Mouse (Mus musculus): ENCODE results near the gene Stx8. TPM values are rescaled to one million over a fixed set of nuclear protein-coding genes. Genes with fewer than 3 reads are reported as not detected.

The Stx8 gene
- polyA plus RNA-seq, 1 experiment: 4.9 TPM

- WGBS: 64% methylated on average over 11 of the region's 11 CpGs
- DNase-seq (ENCODE audit: low read depth, low spot score): no peak
Measured at GRCm38 (mm10) chr11:67967831-67968230, 1.8 kb downstream of the Stx8 start.

DNA sequence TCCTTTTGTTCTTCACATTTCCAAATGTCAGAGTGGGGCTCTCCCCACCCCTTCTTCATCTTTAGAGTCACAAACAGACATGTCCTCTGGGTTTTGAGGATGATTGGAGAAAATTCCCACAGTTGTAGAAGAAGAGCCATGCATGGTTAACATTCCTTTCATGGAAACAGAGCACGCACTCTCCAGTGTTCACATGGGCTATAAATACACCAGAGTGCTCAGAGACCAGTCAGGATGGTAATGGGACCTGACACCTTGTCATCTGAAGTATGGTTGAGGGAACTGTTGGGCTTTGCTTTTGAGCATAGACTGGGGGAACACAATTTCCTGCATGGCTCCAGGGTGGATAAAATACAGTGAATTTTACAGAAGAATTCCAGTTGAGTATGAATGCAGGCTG lies 6.6 kb downstream of the Stx8 start:
- no peak for DNase-seq (ENCODE audit: low read depth, low spot score)
- 83% methylated on average over 1 of the region's 1 CpGs for WGBS

DNA sequence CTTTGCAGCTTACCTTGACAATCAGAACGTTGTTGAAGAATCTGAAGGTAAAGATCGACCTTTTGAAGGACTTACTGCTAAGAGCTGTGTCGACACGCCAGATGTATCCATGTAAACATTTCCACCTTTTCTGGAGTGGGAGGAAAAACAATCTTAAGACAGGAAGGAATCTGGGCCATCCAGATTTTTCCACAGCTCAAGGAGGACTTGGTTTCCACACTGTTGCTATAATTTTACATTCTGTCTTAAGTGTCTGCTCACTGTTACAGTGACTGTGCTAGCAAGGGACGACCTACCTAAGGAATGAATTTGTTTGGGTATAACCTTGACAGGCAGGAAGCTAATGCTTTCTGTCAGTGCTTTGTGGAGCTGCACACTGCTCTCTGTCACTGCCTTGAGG lies 7.2 kb downstream of the Stx8 start:
- 68% methylated on average over 5 of the region's 5 CpGs for WGBS
- DNase-seq (ENCODE audit: low read depth, low spot score): no peak

DNA sequence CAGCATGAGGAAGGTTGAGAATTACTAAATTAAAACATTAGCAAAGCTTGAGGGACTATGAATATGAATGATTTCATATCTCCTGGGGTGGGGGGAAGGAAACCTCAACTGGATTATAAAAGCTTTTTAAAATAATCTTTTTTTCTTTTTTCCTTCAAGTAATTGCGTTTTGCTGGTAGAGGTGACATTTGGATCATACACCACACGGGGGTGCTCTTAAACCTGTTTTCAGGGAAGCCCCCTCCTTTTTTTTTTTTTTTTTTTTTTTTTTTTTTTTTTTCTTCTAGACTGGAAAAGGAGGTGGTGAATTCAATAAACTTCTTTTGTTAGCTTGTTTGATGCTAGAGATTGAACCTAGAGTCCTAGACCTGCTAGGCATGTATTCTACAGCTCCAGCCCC lies 9.3 kb downstream of the Stx8 start:
- 15% methylated on average over 2 of the region's 2 CpGs for WGBS
- no peak for DNase-seq (ENCODE audit: low read depth, low spot score)

DNA sequence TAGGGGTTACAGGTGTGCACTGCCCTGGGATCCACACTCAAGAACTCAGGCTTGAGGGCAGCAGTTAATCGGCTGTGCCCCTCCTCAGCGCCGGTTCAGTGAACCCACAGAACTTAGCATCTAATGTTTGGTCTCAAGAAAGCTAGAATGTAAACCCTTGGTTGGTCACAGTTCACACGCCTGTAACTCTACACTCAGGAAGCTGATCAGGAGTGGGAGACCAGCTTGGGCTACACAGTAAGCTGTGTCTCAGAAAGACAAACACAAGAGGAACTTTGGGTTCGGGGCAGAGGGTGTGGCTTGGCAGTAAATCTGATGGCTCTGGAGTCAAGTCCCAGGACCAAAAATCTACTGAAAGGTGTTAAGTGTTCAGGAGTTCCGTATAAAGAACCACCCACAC lies 17.6 kb downstream of the Stx8 start:
- 66% methylated on average over 6 of the region's 6 CpGs for WGBS
- no peak for DNase-seq (ENCODE audit: low read depth, low spot score)

DNA sequence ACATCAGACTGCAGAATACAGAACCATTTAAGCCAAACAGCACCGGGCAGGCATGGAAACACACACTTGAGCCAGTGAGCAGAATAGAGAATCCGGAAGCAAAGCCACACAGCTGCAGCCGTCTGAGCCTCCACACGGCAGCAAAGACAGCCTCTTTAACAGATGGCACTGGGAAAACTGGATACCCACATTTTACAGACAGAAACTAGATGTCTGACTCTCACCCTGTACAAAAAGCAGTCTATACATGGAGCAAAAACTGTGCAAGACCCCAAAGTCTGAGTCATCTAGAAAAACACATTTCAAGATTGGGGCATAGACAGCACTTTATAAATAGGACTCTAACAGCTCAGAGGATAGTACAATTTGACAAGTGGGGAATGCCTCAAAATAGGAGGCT lies 25.2 kb downstream of the Stx8 start:
- 87% methylated on average over 4 of the region's 4 CpGs for WGBS
- no peak for DNase-seq (ENCODE audit: low read depth, low spot score)

- WGBS: 73% methylated on average over 4 of the region's 4 CpGs
- no peak for DNase-seq (ENCODE audit: low read depth, low spot score)
Measured at GRCm38 (mm10) chr11:67995965-67996364, 30.0 kb downstream of the Stx8 start.

- WGBS: 66% methylated on average over 3 of the region's 3 CpGs
- no peak for DNase-seq (ENCODE audit: low read depth, low spot score)
Measured at GRCm38 (mm10) chr11:67998905-67999304, 32.9 kb downstream of the Stx8 start.

- WGBS: 72% methylated on average over 5 of the region's 5 CpGs
- DNase-seq (ENCODE audit: low read depth, low spot score): no peak
Measured at GRCm38 (mm10) chr11:67999629-68000028, 33.6 kb downstream of the Stx8 start.

DNA sequence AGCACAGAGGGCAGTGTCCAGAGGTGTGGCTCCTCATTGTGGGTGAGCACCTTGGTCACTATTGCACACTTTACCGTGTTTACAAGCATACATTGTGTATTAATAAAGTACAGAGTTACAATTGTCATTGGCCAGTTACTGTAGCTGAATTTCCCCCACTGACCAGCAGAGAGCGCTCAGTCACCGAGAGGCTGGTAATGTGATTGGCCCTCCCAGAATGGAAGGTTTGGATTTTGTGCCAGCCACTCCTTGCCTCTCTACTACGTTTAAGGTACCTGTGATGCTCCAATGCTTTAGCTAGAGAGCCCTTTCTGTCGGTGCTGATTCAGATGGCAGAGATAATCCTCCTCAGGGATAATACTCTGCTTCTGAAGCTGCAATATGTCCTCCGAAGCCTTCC lies 38.2 kb downstream of the Stx8 start:
- 17% methylated on average over 6 of the region's 6 CpGs for WGBS
- DNase-seq (ENCODE audit: low read depth, low spot score): peak; percentile 29

GRCm38 (mm10) chr11:68006216-68006789 lies 40.3 kb downstream of the Stx8 start:
- 64% methylated on average over 8 of the region's 8 CpGs for WGBS

GRCm38 (mm10) chr11:68007645-68008044 lies 41.7 kb downstream of the Stx8 start:
- 62% methylated on average over 6 of the region's 6 CpGs for WGBS
- no peak for DNase-seq (ENCODE audit: low read depth, low spot score)

More at GRCm38 (mm10) chr11:68006216-68006789, 40.3 kb downstream of the Stx8 start:
- no peak for DNase-seq (ENCODE audit: low read depth, low spot score)

DNA sequence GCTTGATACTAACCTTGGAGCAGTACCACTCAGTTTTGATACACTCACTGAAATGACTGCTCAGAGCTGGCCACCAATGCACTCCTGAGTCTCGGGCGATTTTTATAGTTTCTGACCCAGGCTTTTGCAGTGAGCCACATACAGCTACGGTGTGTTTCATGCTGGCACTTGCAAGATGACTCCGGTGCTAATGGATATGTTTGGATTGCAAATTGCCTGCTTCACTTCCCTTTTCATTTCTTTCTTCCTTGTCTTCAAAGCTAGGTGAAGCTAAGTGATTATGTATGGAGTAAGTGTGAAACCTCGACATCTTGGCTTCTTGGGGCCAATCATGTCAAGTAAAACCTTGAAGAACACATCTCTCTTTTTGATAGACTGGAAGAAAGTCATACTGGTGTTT lies 43.4 kb downstream of the Stx8 start:
- 80% methylated on average over 5 of the region's 5 CpGs for WGBS
- no peak for DNase-seq (ENCODE audit: low read depth, low spot score)

GRCm38 (mm10) chr11:68012207-68012606 lies 46.2 kb downstream of the Stx8 start:
- DNase-seq (ENCODE audit: low read depth, low spot score): no peak
- 89% methylated on average over 7 of the region's 7 CpGs for WGBS

- no peak for DNase-seq (ENCODE audit: low read depth, low spot score)
- WGBS: 88% methylated on average over 8 of the region's 8 CpGs
Measured at GRCm38 (mm10) chr11:68018191-68018590, 52.2 kb downstream of the Stx8 start.

DNA sequence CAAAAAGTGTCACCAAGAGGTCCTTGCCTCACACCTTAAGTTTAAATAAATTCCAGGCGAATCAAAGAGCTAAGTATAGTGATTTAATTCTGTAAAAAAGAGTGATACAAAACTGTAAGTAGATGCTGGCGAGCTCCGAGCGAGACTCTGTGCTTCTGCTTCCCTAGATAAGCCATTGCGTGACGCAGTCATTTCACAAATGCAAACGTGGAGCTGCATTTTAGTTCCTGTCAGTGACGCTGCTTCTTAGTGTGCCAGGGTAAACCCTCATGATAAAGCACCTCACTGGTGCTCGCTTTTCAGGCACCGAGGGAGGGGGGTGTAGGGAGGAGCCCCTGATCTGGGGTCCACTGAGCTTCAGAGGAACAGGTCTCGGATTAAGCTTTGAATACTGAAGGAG lies 53.2 kb downstream of the Stx8 start:
- 91% methylated on average over 11 of the region's 11 CpGs for WGBS
- DNase-seq (ENCODE audit: low read depth, low spot score): no peak

DNA sequence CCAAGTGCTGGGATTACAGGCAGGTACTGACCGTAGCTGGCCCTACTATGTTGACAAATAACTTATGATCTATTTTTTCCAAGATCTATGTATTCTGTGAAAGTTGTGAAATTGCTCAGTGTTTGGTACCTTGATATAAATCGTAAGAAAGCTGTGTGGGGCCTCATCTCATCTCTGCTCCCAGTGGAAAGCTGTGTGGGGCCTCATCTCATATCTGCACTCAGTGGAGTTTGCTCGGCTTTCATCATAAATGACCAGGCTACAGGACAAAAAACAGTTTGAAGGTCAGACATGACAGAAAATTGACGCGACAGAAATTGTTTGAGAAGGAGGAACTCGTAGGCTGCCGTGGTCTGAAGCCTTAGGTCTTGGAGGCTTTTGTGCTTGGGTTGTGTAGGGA lies 56.0 kb downstream of the Stx8 start:
- no peak for DNase-seq (ENCODE audit: low read depth, low spot score)
- 90% methylated on average over 7 of the region's 7 CpGs for WGBS

DNA sequence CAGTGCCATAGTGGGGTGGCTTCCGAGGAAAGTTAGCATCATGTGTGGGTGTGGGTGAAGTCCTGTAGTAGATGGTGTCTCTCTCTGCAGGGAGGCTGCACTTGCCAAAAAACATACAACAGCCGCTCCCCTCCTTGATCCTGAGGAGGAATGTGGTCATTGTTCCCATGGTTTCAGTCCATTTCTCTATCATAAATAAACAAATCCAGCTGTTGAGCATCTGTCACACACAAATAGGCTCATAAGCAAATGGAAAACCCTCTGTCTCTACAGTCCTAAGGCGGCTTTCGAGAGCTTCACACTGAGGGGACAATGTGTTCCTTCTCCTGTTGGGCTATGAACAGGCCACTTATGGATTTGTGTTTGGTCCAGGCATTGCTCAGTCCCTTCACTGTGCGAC lies 56.9 kb downstream of the Stx8 start:
- 75% methylated on average over 5 of the region's 5 CpGs for WGBS

GRCm38 (mm10) chr11:68023811-68024369 lies 57.9 kb downstream of the Stx8 start:
- 64% methylated on average over 8 of the region's 8 CpGs for WGBS
- DNase-seq (ENCODE audit: low read depth, low spot score): no peak

More for the DNA sequence above, 56.9 kb downstream of the Stx8 start:
- no peak for DNase-seq (ENCODE audit: low read depth, low spot score)

DNA sequence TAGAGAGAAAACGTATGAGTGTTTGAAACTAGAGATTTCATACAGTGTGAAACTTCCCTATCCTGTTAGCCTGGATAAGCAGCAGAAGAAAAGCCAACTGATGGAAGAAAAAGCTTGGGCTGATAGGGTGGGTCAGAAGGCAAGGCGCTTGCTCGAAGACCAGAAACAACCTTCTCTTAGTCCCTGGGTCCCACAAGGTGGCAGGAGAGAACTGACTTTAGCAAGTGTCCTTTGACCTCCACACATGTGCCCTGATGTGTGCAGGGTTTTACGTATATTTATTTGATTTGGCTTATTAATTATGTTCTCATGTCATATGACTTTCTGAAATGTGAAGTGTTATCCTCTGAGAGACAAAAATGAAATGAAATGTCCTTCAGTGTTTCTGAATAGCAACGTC lies 60.6 kb downstream of the Stx8 start:
- WGBS: 90% methylated on average over 5 of the region's 5 CpGs
- no peak for DNase-seq (ENCODE audit: low read depth, low spot score)

GRCm38 (mm10) chr11:68029079-68029478 lies 63.1 kb downstream of the Stx8 start:
- no peak for DNase-seq (ENCODE audit: low read depth, low spot score)
- 68% methylated on average over 4 of the region's 4 CpGs for WGBS

DNA sequence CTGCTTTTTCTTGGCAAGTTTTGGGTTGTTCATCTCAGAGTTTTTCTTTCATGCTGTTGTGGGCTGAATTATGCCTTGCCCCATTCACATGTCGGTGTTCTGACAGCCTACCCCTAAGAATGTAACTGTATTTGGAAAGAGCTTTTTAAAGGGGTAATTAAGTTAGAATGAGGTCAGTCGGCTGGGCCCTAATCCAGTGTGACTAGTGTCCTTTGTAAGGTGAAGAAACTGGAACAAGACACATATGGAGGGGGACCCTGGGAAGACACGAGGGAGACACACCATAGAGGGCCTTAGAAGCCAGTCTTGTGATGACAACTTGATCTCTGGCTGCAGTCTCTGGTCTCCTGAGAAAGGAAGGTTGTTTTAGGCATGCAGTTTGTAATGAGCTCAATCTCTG lies 63.9 kb downstream of the Stx8 start:
- DNase-seq (ENCODE audit: low read depth, low spot score): no peak
- 19% methylated on average over 3 of the region's 3 CpGs for WGBS
